Mouse (Mus musculus) hindbrain, embryonic 13.5 days (tissue): Measurements from ENCODE around the gene Vti1a. TPM values are rescaled to one million over a fixed set of nuclear protein-coding genes. Genes with fewer than 3 reads are reported as not detected.

ENCODE experiments used
- ATAC-seq: fragments of 200-750 bp; cut with Nextera tagmentation; 2 replicates; pipeline ENCODE4 v1.8.0; 2017; ENCODE audit warnings: moderate TSS enrichment; ENCODE audit not compliant: low FRiP score
- H3K27ac ChIP-seq: fragments of 300-500 bp; sonication (generic); 2 replicates; pipeline ENCODE4 v1.5.1; 2015; ENCODE audit warnings: inconsistent platforms, mild to moderate bottlenecking, moderate library complexity
- H3K27me3 ChIP-seq: fragments of 300-500 bp; sonication (generic); 2 replicates; pipeline ENCODE4 v1.6.1; 2015; ENCODE audit warnings: mild to moderate bottlenecking, inconsistent platforms
- H3K36me3 ChIP-seq: fragments of 300-500 bp; sonication (generic); 2 replicates; pipeline ENCODE4 v1.6.1; 2015; ENCODE audit warnings: mild to moderate bottlenecking, inconsistent platforms
- H3K4me1 ChIP-seq: fragments of 300-500 bp; sonication (generic); replicated peaks from 2 replicates; pipeline ENCODE4 v1.6.1; 2015; ENCODE audit warnings: inconsistent platforms
- H3K4me2 ChIP-seq: fragments of 300-500 bp; sonication (generic); 2 replicates; pipeline ENCODE4 v1.6.1; 2015; ENCODE audit warnings: inconsistent platforms, mild to moderate bottlenecking, moderate library complexity
- H3K4me3 ChIP-seq: fragments of 300-500 bp; sonication (generic); 2 replicates; pipeline ENCODE4 v1.5.1; 2015; ENCODE audit warnings: mild to moderate bottlenecking, inconsistent platforms
- H3K9ac ChIP-seq: fragments of 300-500 bp; sonication (generic); 2 replicates; pipeline ENCODE4 v1.6.1; 2015; ENCODE audit warnings: mild to moderate bottlenecking, inconsistent platforms
- H3K9me3 ChIP-seq: fragments of 300-500 bp; sonication (generic); 2 replicates; pipeline ENCODE4 v1.6.1; 2016; ENCODE audit warnings: inconsistent platforms
- WGBS: fragments of 180-500 bp; shearing (Covaris S2); methylation state at CpG from one replicate; pipeline ENCODE4 v1.1.7; 2015; 5-methylcytosine and 5-hydroxymethylcytosine counted together
- polyA plus RNA-seq: library from polyadenylated mRNA; unstranded; fragments of >200 nt; fragmentation: Nextera tagmentation; extraction: Ambion mirVana; gene quantifications from 2 replicates; pipeline ENCODE4 v1.2.1, GENCODE M21; 2015

Vti1a gene
- polyA plus RNA-seq, 1 experiment from 2014 or later = 30.1 TPM

- WGBS = 75% methylated on average over 8 of the region's 8 CpGs
- H3K36me3 ChIP-seq = no peaks in the 10 kb centered on the region
These were observed 107.9 kb downstream of the Vti1a start for GRCm38 (mm10) chr19:55423952-55424351.

GRCm38 (mm10) chr19:55424507-55424906, 108.4 kb downstream of the Vti1a start:
- H3K4me2 ChIP-seq = no peak overlapping the region
- H3K36me3 ChIP-seq = no peaks in the 10 kb centered on the region
- ATAC-seq = no peak
- H3K4me3 ChIP-seq = no peak overlapping the region
- 66% methylated on average over 6 of the region's 6 CpGs for whole genome bisulfite sequencing
- H3K9me3 ChIP-seq = no peaks in the 10 kb centered on the region
- peaks cover 23% of the 10 kb centered on the region for H3K4me1 ChIP-seq
- no peak overlapping the region for H3K9ac ChIP-seq
- no peak overlapping the region for H3K27ac ChIP-seq
- 0 out of 2 replicates have a peak, but pooled peaks cover 3% of the 10 kb centered on the region for H3K27me3 ChIP-seq

More at GRCm38 (mm10) chr19:55423952-55424351, 107.9 kb downstream of the Vti1a start:
- Histone ChIP-seq H3K27ac (no peak overlapping the region), H3K4me2 (no peak overlapping the region), H3K9me3 (no peaks in the 10 kb centered on the region), H3K4me3 (no peak overlapping the region), H3K9ac (no peak overlapping the region), H3K27me3 (0 out of 2 replicates have a peak, but pooled peaks cover 3% of the 10 kb centered on the region), H3K4me1 (peaks cover 23% of the 10 kb centered on the region)
- ATAC-seq = no peak

GRCm38 (mm10) chr19:55440306-55440705, 124.2 kb downstream of the Vti1a start:
- no peak overlapping the region for H3K27ac ChIP-seq
- 85% methylated on average over 3 of the region's 3 CpGs for WGBS
- H3K27me3 ChIP-seq = no peaks in the 10 kb centered on the region
- peaks cover 2% of the 10 kb centered on the region; the same call in 1 of the 2 replicates for H3K36me3 ChIP-seq
- no peak overlapping the region for H3K4me2 ChIP-seq
- H3K9me3 ChIP-seq = no peaks in the 10 kb centered on the region; the same call in 1 of the 2 replicates
- H3K4me1 ChIP-seq = no peaks in the 10 kb centered on the region
- ATAC-seq = no peak
- no peak overlapping the region for H3K4me3 ChIP-seq
- H3K9ac ChIP-seq = no peak overlapping the region

GRCm38 (mm10) chr19:55443618-55444017, 127.5 kb downstream of the Vti1a start:
- Histone ChIP-seq H3K27ac (no peak overlapping the region), H3K36me3 (no peaks in the 10 kb centered on the region), H3K9ac (no peak overlapping the region), H3K4me1 (peaks cover 3% of the 10 kb centered on the region), H3K27me3 (no peaks in the 10 kb centered on the region), H3K9me3 (no peaks in the 10 kb centered on the region), H3K4me2 (no peak overlapping the region), H3K4me3 (no peak overlapping the region)
- 80% methylated on average over 8 of the region's 8 CpGs for WGBS
- no peak for ATAC-seq

- peaks cover 20% of the 10 kb centered on the region for H3K4me1 ChIP-seq
- H3K9me3 ChIP-seq = no peaks in the 10 kb centered on the region
- H3K9ac ChIP-seq = no peak overlapping the region
- 35% methylated on average over 13 of the region's 13 CpGs for WGBS
- H3K27ac ChIP-seq = no peak overlapping the region
- H3K36me3 ChIP-seq = no peaks in the 10 kb centered on the region
- H3K27me3 ChIP-seq = no peaks in the 10 kb centered on the region; the same call in 1 of the 2 replicates
- peak overlapping the region; percentile 34 for H3K4me2 ChIP-seq
- no peak overlapping the region for H3K4me3 ChIP-seq
- ATAC-seq = no peak
These were observed 133.0 kb downstream of the Vti1a start for GRCm38 (mm10) chr19:55449084-55449483.

GRCm38 (mm10) chr19:55449506-55449905, 133.4 kb downstream of the Vti1a start:
- no peak overlapping the region for H3K27ac ChIP-seq
- no peaks in the 10 kb centered on the region for H3K36me3 ChIP-seq
- no peak overlapping the region for H3K9ac ChIP-seq
- ATAC-seq = no peak
- H3K27me3 ChIP-seq = no peaks in the 10 kb centered on the region; the same call in 1 of the 2 replicates
- H3K4me2 ChIP-seq = peak overlapping the region; percentile 34; the same call in 1 of the 2 replicates
- H3K4me3 ChIP-seq = no peak overlapping the region
- no peaks in the 10 kb centered on the region for H3K9me3 ChIP-seq
- H3K4me1 ChIP-seq = peaks cover 20% of the 10 kb centered on the region
- 37% methylated on average over 6 of the region's 6 CpGs for WGBS

- no peaks in the 10 kb centered on the region for H3K9me3 ChIP-seq
- no peak overlapping the region for H3K4me3 ChIP-seq
- no peak overlapping the region for H3K4me2 ChIP-seq
- WGBS = 53% methylated on average over 21 of the region's 21 CpGs
- peaks cover 9% of the 10 kb centered on the region for H3K4me1 ChIP-seq
- H3K9ac ChIP-seq = peak overlapping the region; percentile 14; the same call in 1 of the 2 replicates
- no peak overlapping the region for H3K27ac ChIP-seq
- no peaks in the 10 kb centered on the region; the same call in 1 of the 2 replicates for H3K27me3 ChIP-seq
- ATAC-seq = no peak
- no peaks in the 10 kb centered on the region for H3K36me3 ChIP-seq
These were observed 140.4 kb downstream of the Vti1a start for GRCm38 (mm10) chr19:55456325-55457091.

GRCm38 (mm10) chr19:55461963-55462362, 145.9 kb downstream of the Vti1a start:
- Histone ChIP-seq H3K4me2 (no peak overlapping the region), H3K36me3 (no peaks in the 10 kb centered on the region), H3K9me3 (no peaks in the 10 kb centered on the region), H3K4me1 (no peaks in the 10 kb centered on the region), H3K27me3 (no peaks in the 10 kb centered on the region), H3K27ac (no peak overlapping the region), H3K4me3 (no peak overlapping the region), H3K9ac (no peak overlapping the region)
- WGBS = 93% methylated on average over 12 of the region's 12 CpGs
- ATAC-seq = no peak

GRCm38 (mm10) chr19:55463670-55464069, 147.6 kb downstream of the Vti1a start:
- Histone ChIP-seq H3K36me3 (no peaks in the 10 kb centered on the region), H3K9ac (no peak overlapping the region), H3K4me1 (no peaks in the 10 kb centered on the region), H3K9me3 (no peaks in the 10 kb centered on the region), H3K4me2 (no peak overlapping the region), H3K4me3 (no peak overlapping the region), H3K27ac (no peak overlapping the region), H3K27me3 (no peaks in the 10 kb centered on the region)
- ATAC-seq = no peak
- 93% methylated on average over 4 of the region's 4 CpGs for WGBS

- H3K27me3 ChIP-seq = no peaks in the 10 kb centered on the region
- no peak overlapping the region for H3K9ac ChIP-seq
- no peaks in the 10 kb centered on the region for H3K9me3 ChIP-seq
- WGBS = 51% methylated on average over 21 of the region's 21 CpGs
- H3K4me3 ChIP-seq = no peak overlapping the region
- no peak for ATAC-seq
- peaks cover 11% of the 10 kb centered on the region for H3K4me1 ChIP-seq
- peak overlapping the region; percentile 10; the same call in 1 of the 2 replicates for H3K27ac ChIP-seq
- peak overlapping the region; percentile 9; the same call in 1 of the 2 replicates for H3K4me2 ChIP-seq
- H3K36me3 ChIP-seq = no peaks in the 10 kb centered on the region
These were observed 153.4 kb downstream of the Vti1a start for GRCm38 (mm10) chr19:55469301-55470051.

GRCm38 (mm10) chr19:55472582-55472981, 156.5 kb downstream of the Vti1a start:
- WGBS = 81% methylated on average over 8 of the region's 8 CpGs
- H3K9ac ChIP-seq = no peak overlapping the region
- no peak for ATAC-seq

GRCm38 (mm10) chr19:55474225-55474624, 158.1 kb downstream of the Vti1a start:
- Histone ChIP-seq H3K4me1 (peaks cover 6% of the 10 kb centered on the region), H3K27me3 (no peaks in the 10 kb centered on the region; the same call in 1 of the 2 replicates), H3K4me3 (no peak overlapping the region), H3K9me3 (no peaks in the 10 kb centered on the region), H3K36me3 (no peaks in the 10 kb centered on the region), H3K27ac (no peak overlapping the region), H3K9ac (no peak overlapping the region), H3K4me2 (no peak overlapping the region)
- WGBS = 80% methylated on average over 6 of the region's 6 CpGs
- ATAC-seq = no peak

More at GRCm38 (mm10) chr19:55472582-55472981, 156.5 kb downstream of the Vti1a start:
- H3K27ac ChIP-seq = no peak overlapping the region
- no peaks in the 10 kb centered on the region for H3K27me3 ChIP-seq
- peaks cover 11% of the 10 kb centered on the region for H3K4me1 ChIP-seq
- H3K9me3 ChIP-seq = no peaks in the 10 kb centered on the region
- no peak overlapping the region for H3K4me3 ChIP-seq
- H3K36me3 ChIP-seq = no peaks in the 10 kb centered on the region
- no peak overlapping the region for H3K4me2 ChIP-seq
